Mouse (Mus musculus): ENCODE measurements at regions not wholly inside any gene's neighbourhood (a gene's known extent, or its start where the extent isn't known, plus 50 kb on each side); places are given as distances from the start of the nearest gene placed in this dataset.

GRCm38 (mm10) chr2:71597956-71598355 lies 51.4 kb upstream of the Dlx2 start:
- in situ Hi-C loops (cut with MboI; ENCODE audit: unreplicated experiment in 2 of 2): loop anchor here (5.0 to 25.0 kb wide), 2 partner anchors 219 to 564 kb away; no protein-coding TSS in a partner anchor

DNA sequence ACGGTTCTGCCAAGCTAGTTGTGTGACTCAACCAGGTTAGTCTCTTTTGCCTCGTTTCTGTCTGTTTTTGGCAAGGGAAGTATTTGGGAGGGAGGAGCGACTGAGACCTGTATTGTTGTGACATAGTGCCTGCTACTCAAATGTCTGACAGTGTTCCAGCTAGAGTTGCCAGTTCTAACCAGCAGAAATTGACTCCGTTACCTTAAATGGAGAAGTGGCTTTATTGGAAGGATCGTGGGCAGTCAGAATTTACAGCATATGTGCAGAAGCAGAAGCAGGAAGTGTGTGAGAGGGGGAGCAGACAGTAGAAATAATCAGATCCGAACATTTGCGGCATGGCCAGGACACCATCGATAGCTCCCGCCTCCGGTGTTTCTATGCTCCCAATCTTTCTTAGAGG lies 51.8 kb upstream of the Dlx2 start:
- in situ Hi-C loops (cut with MboI; ENCODE audit: unreplicated experiment in 2 of 2): loop anchor here (5.0 to 25.0 kb wide), 2 partner anchors 219 to 564 kb away; no protein-coding TSS in a partner anchor

DNA sequence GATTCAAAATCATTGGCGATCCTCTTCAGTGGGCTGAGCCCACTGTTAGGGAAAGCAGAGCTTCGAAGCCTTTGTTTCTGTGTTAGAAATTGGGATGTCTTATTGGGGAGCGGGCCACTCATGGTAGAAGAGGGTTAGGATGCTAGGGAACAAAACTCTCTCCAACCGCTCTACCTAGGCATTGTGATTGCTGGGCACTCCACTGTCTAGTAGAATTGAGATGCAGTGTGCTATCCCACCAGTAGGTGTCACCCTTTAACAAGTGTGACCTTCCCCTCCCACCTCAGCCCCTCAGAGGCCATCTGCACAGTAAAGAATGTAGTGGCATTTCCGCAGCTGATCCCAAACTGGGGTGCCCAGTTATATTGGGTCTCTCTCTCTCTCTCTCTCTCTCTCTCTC lies 52.2 kb upstream of the Dlx2 start:
- in situ Hi-C loops (cut with MboI; ENCODE audit: unreplicated experiment in 2 of 2): loop anchor here (5.0 to 25.0 kb wide), 2 partner anchors 219 to 564 kb away; no protein-coding TSS in a partner anchor

GRCm38 (mm10) chr2:71600213-71600612 lies 53.7 kb upstream of the Dlx2 start:
- in situ Hi-C loops (cut with MboI; ENCODE audit: unreplicated experiment in 2 of 2): loop anchor here in 1 of 2 experiments (10.0 kb wide), 1 partner anchor 425 kb away; no protein-coding TSS in a partner anchor

DNA sequence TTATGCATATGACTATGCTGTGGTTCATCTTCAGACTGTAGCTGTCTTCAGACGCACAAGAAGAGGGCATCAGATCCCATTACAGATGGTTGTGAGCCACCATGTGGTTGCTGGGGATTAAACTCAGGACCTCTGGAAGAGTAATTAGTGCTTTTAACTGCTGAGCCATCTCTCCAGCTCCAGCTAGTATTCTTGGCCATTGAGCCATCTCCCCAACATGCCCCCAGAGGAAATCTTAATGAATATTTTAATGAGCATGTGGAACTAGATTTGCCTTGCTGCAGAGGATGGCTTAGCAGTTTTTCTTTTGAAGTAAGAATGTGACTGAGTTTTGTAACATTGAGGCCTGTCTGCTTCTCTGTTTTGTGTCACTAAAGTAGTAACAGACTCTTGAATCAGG lies 54.4 kb upstream of the Dlx2 start:
- in situ Hi-C loops (cut with MboI; ENCODE audit: unreplicated experiment in 2 of 2): loop anchor here in 1 of 2 experiments (10.0 kb wide), 1 partner anchor 424 kb away; no protein-coding TSS in a partner anchor

- in situ Hi-C loops (cut with MboI; ENCODE audit: unreplicated experiment in 2 of 2): loop anchor here in 1 of 2 experiments (10.0 kb wide), 1 partner anchor 421 kb away; no protein-coding TSS in a partner anchor
Measured at GRCm38 (mm10) chr2:71603796-71604195, 57.2 kb upstream of the Dlx2 start.

DNA sequence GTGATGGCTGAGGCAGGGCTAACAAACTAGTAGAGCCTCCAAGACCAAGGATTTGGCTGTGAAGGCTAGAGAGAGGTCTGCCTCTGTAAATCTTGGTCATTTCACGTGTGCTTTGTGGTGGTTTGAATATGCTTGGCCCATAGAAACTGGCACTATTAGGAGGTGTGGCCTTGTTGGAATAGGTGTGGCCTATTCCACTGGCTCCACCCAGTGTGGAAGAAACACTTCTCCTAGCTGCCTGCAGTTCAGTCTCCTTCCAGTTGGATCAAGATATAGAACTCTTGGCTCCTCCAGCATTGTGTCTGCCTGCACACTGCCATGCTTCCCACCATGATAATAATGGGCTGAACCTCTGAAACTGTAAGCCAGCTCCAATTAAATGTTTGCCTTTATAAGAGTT lies 59.1 kb upstream of the Dlx2 start:
- in situ Hi-C loops (cut with MboI; ENCODE audit: unreplicated experiment in 2 of 2): loop anchor here in 1 of 2 experiments (10.0 kb wide), 1 partner anchor 419 kb away; no protein-coding TSS in a partner anchor

DNA sequence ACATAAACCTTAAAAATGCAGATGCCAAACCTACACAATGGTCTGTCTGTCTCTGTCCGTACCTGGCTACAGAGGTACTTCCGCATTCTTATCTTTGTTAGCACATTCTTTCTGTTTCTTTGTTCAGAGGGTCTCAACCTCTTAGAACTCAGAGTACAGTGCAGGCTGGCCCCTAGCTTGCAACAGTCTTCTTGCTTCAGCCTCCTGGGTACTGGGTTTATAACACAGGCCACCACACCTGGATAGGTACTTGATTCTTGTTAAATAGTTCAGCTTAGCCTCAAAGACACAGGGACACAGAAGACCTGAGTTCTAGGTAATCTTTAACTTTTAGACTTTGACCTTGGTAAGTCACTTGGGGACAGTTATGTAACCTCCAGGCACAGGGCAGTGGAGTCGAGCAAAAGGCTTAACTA lies 60.5 kb upstream of the Dlx2 start:
- in situ Hi-C loops (cut with MboI; ENCODE audit: unreplicated experiment in 2 of 2): loop anchor here in 1 of 2 experiments (10.0 kb wide), 1 partner anchor 418 kb away; no protein-coding TSS in a partner anchor

DNA sequence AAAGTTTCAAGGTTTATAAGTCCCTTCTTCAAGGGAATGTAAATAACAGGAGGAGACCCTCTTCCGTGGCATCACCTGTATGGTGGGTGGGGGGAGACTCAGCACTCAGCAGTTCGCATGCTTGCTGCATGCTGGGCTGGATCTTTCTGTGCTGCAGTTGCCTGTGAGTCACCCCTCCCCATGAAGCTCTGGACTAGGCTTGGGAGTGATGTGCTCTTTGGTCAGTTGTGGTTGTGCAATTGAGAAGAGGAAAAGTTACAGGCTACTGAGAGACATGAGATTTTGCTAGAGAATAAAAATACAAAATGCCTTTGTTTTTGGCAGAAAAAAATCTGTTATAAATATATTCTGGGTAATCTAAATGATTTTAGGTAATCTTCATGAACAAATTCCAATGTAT lies 66.7 kb upstream of the Dlx2 start:
- in situ Hi-C loops (cut with MboI; ENCODE audit: unreplicated experiment in 2 of 2): no loop called here

- in situ Hi-C loops (cut with MboI; ENCODE audit: unreplicated experiment in 2 of 2): no loop called here
Measured at GRCm38 (mm10) chr2:71616526-71616925, 70.0 kb upstream of the Dlx2 start.

- in situ Hi-C loops (cut with MboI; ENCODE audit: unreplicated experiment in 2 of 2): no loop called here
Measured at GRCm38 (mm10) chr2:71621458-71621857, 74.9 kb upstream of the Dlx2 start.

DNA sequence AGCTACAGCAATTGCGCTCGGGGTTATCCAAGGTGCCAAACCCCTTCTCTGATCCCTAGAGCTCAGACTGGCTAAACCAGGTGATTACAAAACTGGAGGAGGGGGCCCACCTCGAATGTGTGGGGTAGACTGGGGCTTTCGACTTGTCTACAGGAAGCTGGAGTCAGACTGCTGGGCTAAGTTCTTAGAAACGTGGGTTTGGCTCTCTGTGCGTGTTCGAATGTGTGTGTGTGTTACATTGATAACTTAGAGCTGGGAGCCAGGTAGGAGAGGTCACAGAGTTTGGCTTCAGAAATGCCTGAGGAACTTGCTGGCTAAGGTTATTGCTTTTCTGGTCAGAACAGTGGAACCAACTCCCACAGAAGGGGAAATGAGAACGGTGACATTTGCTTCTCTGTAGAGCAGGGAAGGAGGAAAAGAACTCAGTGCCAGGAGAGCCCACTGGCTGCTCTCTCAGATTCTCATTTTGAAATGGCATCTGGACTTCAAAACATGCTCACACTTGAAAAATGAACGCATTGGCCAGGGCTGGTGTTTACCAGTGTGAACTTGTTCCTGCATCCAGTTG lies 76.1 kb upstream of the Dlx2 start:
- in situ Hi-C loops (cut with MboI; ENCODE audit: unreplicated experiment in 2 of 2): no loop called here

GRCm38 (mm10) chr2:71623134-71623533 lies 76.6 kb upstream of the Dlx2 start:
- in situ Hi-C loops (cut with MboI; ENCODE audit: unreplicated experiment in 2 of 2): no loop called here

GRCm38 (mm10) chr2:71625298-71625902 lies 78.8 kb upstream of the Dlx2 start:
- in situ Hi-C loops (cut with MboI; ENCODE audit: unreplicated experiment in 2 of 2): no loop called here

GRCm38 (mm10) chr2:71626404-71626803 lies 79.8 kb upstream of the Dlx2 start:
- in situ Hi-C loops (cut with MboI; ENCODE audit: unreplicated experiment in 2 of 2): no loop called here

- in situ Hi-C loops (cut with MboI; ENCODE audit: unreplicated experiment in 2 of 2): no loop called here
Measured at GRCm38 (mm10) chr2:71627097-71627755, 80.7 kb upstream of the Dlx2 start.

DNA sequence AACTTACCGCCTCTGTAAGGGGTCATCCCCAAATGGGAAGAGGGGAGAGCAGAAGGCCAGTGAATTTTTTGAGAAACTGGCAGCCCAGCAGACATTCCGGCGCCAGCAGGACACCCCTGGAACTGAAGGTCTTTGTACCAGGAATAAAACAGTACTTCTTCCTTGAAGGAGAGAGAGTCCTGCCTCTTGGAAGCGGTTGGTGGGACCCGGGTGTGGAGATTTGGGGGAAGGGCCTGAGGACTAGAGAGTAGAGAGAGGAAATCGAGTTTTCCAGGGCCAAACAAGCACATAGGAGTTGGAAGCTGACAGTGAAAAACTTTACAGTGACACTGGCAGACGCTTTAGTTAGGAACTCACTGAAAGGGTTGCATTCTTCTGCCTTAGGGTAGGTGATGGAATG lies 82.3 kb upstream of the Dlx2 start:
- in situ Hi-C loops (cut with MboI; ENCODE audit: unreplicated experiment in 2 of 2): no loop called here

- in situ Hi-C loops (cut with MboI; ENCODE audit: unreplicated experiment in 2 of 2): no loop called here
Measured at GRCm38 (mm10) chr2:71629301-71630142, 83.0 kb upstream of the Dlx2 start.

GRCm38 (mm10) chr2:71630143-71630463 lies 83.5 kb upstream of the Dlx2 start:
- in situ Hi-C loops (cut with MboI; ENCODE audit: unreplicated experiment in 2 of 2): no loop called here

GRCm38 (mm10) chr2:71633471-71633870 lies 86.9 kb upstream of the Dlx2 start:
- in situ Hi-C loops (cut with MboI; ENCODE audit: unreplicated experiment in 2 of 2): no loop called here

DNA sequence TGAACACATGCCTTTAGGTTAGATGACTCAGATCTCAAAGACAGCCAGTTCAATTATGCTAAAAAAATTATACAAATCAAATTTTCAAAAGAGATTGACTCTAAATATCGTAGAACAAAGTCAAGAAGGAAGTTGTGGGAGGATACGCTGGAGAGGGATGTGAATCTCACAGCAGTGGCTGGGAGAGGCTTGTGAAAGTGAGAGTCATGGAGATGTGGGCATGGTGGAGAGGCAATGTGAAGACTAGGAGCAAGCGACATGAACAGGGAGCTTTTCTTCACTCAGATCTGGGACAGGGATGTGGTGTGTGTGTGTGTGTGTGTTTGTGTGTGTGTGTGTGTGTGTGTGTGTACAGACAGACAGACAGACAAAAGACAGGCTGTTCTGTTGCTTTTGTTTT lies 87.9 kb upstream of the Dlx2 start:
- in situ Hi-C loops (cut with MboI; ENCODE audit: unreplicated experiment in 2 of 2): no loop called here
